Mouse (Mus musculus): ENCODE results near the gene Mlph. TPM values are rescaled to one million over a fixed set of nuclear protein-coding genes. Genes with fewer than 3 reads are reported as not detected.

Mlph gene
- total RNA-seq, 1 experiment = 0.36 TPM

- no peak overlapping the region for H3K4me3 ChIP-seq (ENCODE audit: insufficient read depth in 1 of 2, low read depth in 1 of 2, low read length in 2 of 2, poor library complexity in 1 of 2, severe bottlenecking in 1 of 2)
- H3K9ac ChIP-seq (ENCODE audit: insufficient read depth, low read depth, low read length, poor library complexity, severe bottlenecking) = no peak overlapping the region
- H3K27ac ChIP-seq (ENCODE audit: insufficient read depth, low read depth, low read length, poor library complexity, severe bottlenecking) = no peak overlapping the region
- in situ Hi-C loops (cut with MboI; ENCODE audit: low sequenced_read_pairs in 2 of 2, unreplicated experiment in 2 of 2) = no loop called here
- H3K4me1 ChIP-seq (ENCODE audit: control insufficient read depth in 2 of 2, insufficient read depth in 2 of 2, low read length in 2 of 2, poor library complexity in 1 of 2) = no peaks in the 10 kb centered on the region
- TF ChIP-seq MAFK (IDR thresholded peaks at IDR 0.05; ENCODE audit: insufficient read depth, low read depth, low read length) (no peak), HCFC1 (IDR thresholded peaks at IDR 0.05; ENCODE audit: borderline replicate concordance, insufficient read depth, low read length) (no peak), ZC3H11A (IDR thresholded peaks at IDR 0.05; ENCODE audit: borderline replicate concordance, low read depth, low read length) (no peak), CHD2 (IDR thresholded peaks at IDR 0.05; ENCODE audit: low read depth, low read length) (no peak), ZNF384 (IDR thresholded peaks at IDR 0.05; ENCODE audit: low read depth, low read length) (no peak)
- no peak for DNase-seq (ENCODE audit: low read depth, low spot score)
- H3K9me3 ChIP-seq (ENCODE audit: control insufficient read depth, insufficient read depth, low read depth, low read length) = no peaks in the 10 kb centered on the region
- H3K36me3 ChIP-seq (ENCODE audit: control insufficient read depth, insufficient read depth, low read length, poor library complexity, severe bottlenecking) = no peaks in the 10 kb centered on the region
These were observed 32.4 kb downstream of the Mlph start for GRCm38 (mm10) chr1:90947252-90947651.

DNA sequence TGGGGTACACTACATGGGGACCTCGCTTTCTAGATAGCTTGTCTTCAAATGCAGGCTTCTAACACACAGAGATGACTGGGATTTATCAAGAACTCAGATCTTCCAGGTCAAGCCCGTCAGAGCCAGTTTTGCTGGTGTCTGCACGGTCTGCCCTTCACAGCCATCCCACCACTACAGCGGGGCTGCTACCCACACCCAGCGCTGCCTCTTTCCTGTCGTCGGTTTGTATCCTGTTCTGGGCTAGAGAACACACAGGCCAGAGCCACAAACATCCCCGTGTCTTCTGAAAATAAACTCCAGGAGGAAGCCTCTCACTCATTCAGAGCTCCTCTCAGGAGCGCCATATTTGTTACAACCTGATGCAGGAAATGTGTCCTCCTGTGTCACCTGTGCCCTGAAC is 34.4 kb downstream of the Mlph start:
- DNase-seq (ENCODE audit: low read depth, low spot score) = no peak
- H3K27ac ChIP-seq (ENCODE audit: insufficient read depth, low read depth, low read length, poor library complexity, severe bottlenecking) = no peak overlapping the region
- no peak overlapping the region for H3K4me3 ChIP-seq (ENCODE audit: insufficient read depth in 1 of 2, low read depth in 1 of 2, low read length in 2 of 2, poor library complexity in 1 of 2, severe bottlenecking in 1 of 2)
- H3K4me1 ChIP-seq (ENCODE audit: control insufficient read depth in 2 of 2, insufficient read depth in 2 of 2, low read length in 2 of 2, poor library complexity in 1 of 2) = no peaks in the 10 kb centered on the region
- in situ Hi-C loops (cut with MboI; ENCODE audit: low sequenced_read_pairs in 2 of 2, unreplicated experiment in 2 of 2) = no loop called here
- H3K36me3 ChIP-seq (ENCODE audit: control insufficient read depth, insufficient read depth, low read length, poor library complexity, severe bottlenecking) = no peaks in the 10 kb centered on the region
- no peak for TF ChIP-seq CHD2 (IDR thresholded peaks at IDR 0.05; ENCODE audit: low read depth, low read length)
- no peak for TF ChIP-seq MAFK (IDR thresholded peaks at IDR 0.05; ENCODE audit: insufficient read depth, low read depth, low read length)
- TF ChIP-seq ZNF384 (IDR thresholded peaks at IDR 0.05; ENCODE audit: low read depth, low read length) = no peak
- no peak for TF ChIP-seq HCFC1 (IDR thresholded peaks at IDR 0.05; ENCODE audit: borderline replicate concordance, insufficient read depth, low read length)
- TF ChIP-seq ZC3H11A (IDR thresholded peaks at IDR 0.05; ENCODE audit: borderline replicate concordance, low read depth, low read length) = no peak
- no peaks in the 10 kb centered on the region for H3K9me3 ChIP-seq (ENCODE audit: control insufficient read depth, insufficient read depth, low read depth, low read length)
- H3K9ac ChIP-seq (ENCODE audit: insufficient read depth, low read depth, low read length, poor library complexity, severe bottlenecking) = no peak overlapping the region

DNA sequence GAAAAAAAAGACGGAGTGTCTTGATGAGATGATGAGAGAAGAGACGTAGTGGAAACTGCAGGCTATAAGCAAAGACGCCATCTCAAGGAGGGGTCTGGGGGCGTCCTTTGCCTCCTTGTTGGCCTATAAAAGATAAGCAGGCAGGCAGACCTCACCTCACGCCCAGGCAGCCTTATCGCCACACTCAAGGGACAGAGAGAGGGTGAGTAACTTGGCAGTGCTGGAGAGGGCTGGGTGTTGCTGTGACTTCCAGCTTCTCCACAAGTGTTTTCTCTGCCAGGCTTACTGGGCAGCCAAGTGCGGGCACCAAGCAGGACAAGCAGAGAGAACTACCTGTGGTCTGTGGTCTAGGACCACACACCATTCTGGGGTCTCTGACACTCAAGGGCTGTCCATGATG is 36.8 kb downstream of the Mlph start:
- Histone ChIP-seq H3K9me3 (ENCODE audit: control insufficient read depth, insufficient read depth, low read depth, low read length) (no peaks in the 10 kb centered on the region), H3K9ac (ENCODE audit: insufficient read depth, low read depth, low read length, poor library complexity, severe bottlenecking) (no peak overlapping the region), H3K4me3 (ENCODE audit: insufficient read depth in 1 of 2, low read depth in 1 of 2, low read length in 2 of 2, poor library complexity in 1 of 2, severe bottlenecking in 1 of 2) (no peak overlapping the region), H3K36me3 (ENCODE audit: control insufficient read depth, insufficient read depth, low read length, poor library complexity, severe bottlenecking) (no peaks in the 10 kb centered on the region), H3K27ac (ENCODE audit: insufficient read depth, low read depth, low read length, poor library complexity, severe bottlenecking) (no peak overlapping the region), H3K4me1 (ENCODE audit: control insufficient read depth in 2 of 2, insufficient read depth in 2 of 2, low read length in 2 of 2, poor library complexity in 1 of 2) (no peaks in the 10 kb centered on the region)
- TF ChIP-seq MAFK (IDR thresholded peaks at IDR 0.05; ENCODE audit: insufficient read depth, low read depth, low read length) (no peak), ZNF384 (IDR thresholded peaks at IDR 0.05; ENCODE audit: low read depth, low read length) (no peak), HCFC1 (IDR thresholded peaks at IDR 0.05; ENCODE audit: borderline replicate concordance, insufficient read depth, low read length) (no peak), CHD2 (IDR thresholded peaks at IDR 0.05; ENCODE audit: low read depth, low read length) (no peak)
- in situ Hi-C loops (cut with MboI; ENCODE audit: low sequenced_read_pairs in 2 of 2, unreplicated experiment in 2 of 2) = loop anchor here in 1 of 2 experiments (25.0 kb wide), 1 partner anchor 314 kb away; no protein-coding TSS in a partner anchor
- no peak for DNase-seq (ENCODE audit: low read depth, low spot score)

GRCm38 (mm10) chr1:90952808-90953207 is 37.9 kb downstream of the Mlph start, which contains the start of gene Prlh:
Prlh (plus strand) TSS chr1:90953108.
- H3K4me3 ChIP-seq (ENCODE audit: insufficient read depth in 1 of 2, low read depth in 1 of 2, low read length in 2 of 2, poor library complexity in 1 of 2, severe bottlenecking in 1 of 2) = no peak within 1 kb of the TSS
- in situ Hi-C loops (cut with MboI; ENCODE audit: low sequenced_read_pairs in 2 of 2, unreplicated experiment in 2 of 2) = loop anchor here in 1 of 2 experiments (25.0 kb wide), 1 partner anchor 316 kb away; no protein-coding TSS in a partner anchor
- no peak within 1 kb of the TSS for H3K9ac ChIP-seq (ENCODE audit: insufficient read depth, low read depth, low read length, poor library complexity, severe bottlenecking)
- no peaks in the 10 kb centered on the region for H3K36me3 ChIP-seq (ENCODE audit: control insufficient read depth, insufficient read depth, low read length, poor library complexity, severe bottlenecking)
- no peak for DNase-seq (ENCODE audit: low read depth, low spot score)
- H3K9me3 ChIP-seq (ENCODE audit: control insufficient read depth, insufficient read depth, low read depth, low read length) = no peaks in the 10 kb centered on the region
- TF ChIP-seq ZNF384 (IDR thresholded peaks at IDR 0.05; ENCODE audit: low read depth, low read length) (no peak), ZC3H11A (IDR thresholded peaks at IDR 0.05; ENCODE audit: borderline replicate concordance, low read depth, low read length) (no peak), MAFK (IDR thresholded peaks at IDR 0.05; ENCODE audit: insufficient read depth, low read depth, low read length) (no peak), CHD2 (IDR thresholded peaks at IDR 0.05; ENCODE audit: low read depth, low read length) (no peak), HCFC1 (IDR thresholded peaks at IDR 0.05; ENCODE audit: borderline replicate concordance, insufficient read depth, low read length) (no peak)
- H3K4me1 ChIP-seq (ENCODE audit: control insufficient read depth in 2 of 2, insufficient read depth in 2 of 2, low read length in 2 of 2, poor library complexity in 1 of 2) = no peaks in the 10 kb centered on the region
- H3K27ac ChIP-seq (ENCODE audit: insufficient read depth, low read depth, low read length, poor library complexity, severe bottlenecking) = no peak within 1 kb of the TSS

DNA sequence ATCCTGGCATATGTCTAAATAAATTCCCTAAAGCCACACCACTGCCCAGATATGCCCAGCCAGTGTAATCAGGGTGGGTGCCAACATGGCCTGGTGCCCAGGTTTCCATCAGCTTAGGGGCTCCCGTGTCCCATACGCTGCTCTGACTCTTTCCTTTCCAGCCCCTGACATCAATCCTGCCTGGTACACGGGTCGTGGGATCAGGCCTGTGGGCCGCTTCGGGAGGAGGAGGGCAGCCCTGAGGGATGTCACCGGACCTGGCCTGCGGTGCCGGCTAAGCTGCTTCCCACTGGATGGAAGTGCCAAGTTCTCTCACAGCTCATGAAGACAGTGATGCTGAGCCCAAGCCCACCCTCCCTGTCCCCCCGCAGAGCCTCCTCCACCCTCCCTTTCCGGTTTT is 38.8 kb downstream of the Mlph start:
- no peaks in the 10 kb centered on the region for H3K36me3 ChIP-seq (ENCODE audit: control insufficient read depth, insufficient read depth, low read length, poor library complexity, severe bottlenecking)
- H3K27ac ChIP-seq (ENCODE audit: insufficient read depth, low read depth, low read length, poor library complexity, severe bottlenecking) = no peak overlapping the region
- no peak overlapping the region for H3K4me3 ChIP-seq (ENCODE audit: insufficient read depth in 1 of 2, low read depth in 1 of 2, low read length in 2 of 2, poor library complexity in 1 of 2, severe bottlenecking in 1 of 2)
- TF ChIP-seq MAFK (IDR thresholded peaks at IDR 0.05; ENCODE audit: insufficient read depth, low read depth, low read length) (no peak), ZC3H11A (IDR thresholded peaks at IDR 0.05; ENCODE audit: borderline replicate concordance, low read depth, low read length) (no peak), ZNF384 (IDR thresholded peaks at IDR 0.05; ENCODE audit: low read depth, low read length) (no peak), HCFC1 (IDR thresholded peaks at IDR 0.05; ENCODE audit: borderline replicate concordance, insufficient read depth, low read length) (no peak), CHD2 (IDR thresholded peaks at IDR 0.05; ENCODE audit: low read depth, low read length) (no peak)
- H3K9me3 ChIP-seq (ENCODE audit: control insufficient read depth, insufficient read depth, low read depth, low read length) = no peaks in the 10 kb centered on the region
- no peak for DNase-seq (ENCODE audit: low read depth, low spot score)
- no peak overlapping the region for H3K9ac ChIP-seq (ENCODE audit: insufficient read depth, low read depth, low read length, poor library complexity, severe bottlenecking)
- H3K4me1 ChIP-seq (ENCODE audit: control insufficient read depth in 2 of 2, insufficient read depth in 2 of 2, low read length in 2 of 2, poor library complexity in 1 of 2) = no peaks in the 10 kb centered on the region
- in situ Hi-C loops (cut with MboI; ENCODE audit: low sequenced_read_pairs in 2 of 2, unreplicated experiment in 2 of 2) = loop anchor here in 1 of 2 experiments (25.0 kb wide), 1 partner anchor 316 kb away; no protein-coding TSS in a partner anchor
